Comparison of ENCODE assay signal across 8 mouse cellular contexts in genomic region chr15:102202971-102203834, GRCm38 (mm10). TPM values are rescaled to one million over a fixed set of nuclear protein-coding genes. Genes with fewer than 3 reads are reported as not detected.
DNase-seq lines count a peak whose midpoint lies in the region; ATAC-seq lines count a peak whose summit lies in the region.

Gene Zfp740 (plus strand): TSS chr15:102203249.

- H3K9me3 ChIP-seq in hindbrain, embryonic 15.5 days, result no peaks in the 10 kb centered on the region

- H3K4me2 ChIP-seq in hindbrain, embryonic 15.5 days, result peak within 1 kb of the TSS; percentile 67

- DNase-seq in R1 (ENCODE audit: low read depth, low spot score), result peak; percentile 94
- DNase-seq in cerebellum, postnatal 25 days, result peak; percentile 95 to 98
- DNase-seq in frontal cortex, postnatal 36 days (ENCODE audit: low spot score in 2 of 2), result peak; percentile 91 to 93
- DNase-seq in left cerebral cortex, adult 11 months (ENCODE audit: low spot score), result peak; percentile 94
- peak; percentile 97 to 99 for DNase-seq in lung, postnatal 4 days
- DNase-seq in retina, postnatal 7 days (ENCODE audit: low read depth, low spot score), result peak; percentile 92
- DNase-seq in urinary bladder, adult 2 months (ENCODE audit: low spot score), result peak; percentile 86

- peak within 1 kb of the TSS; percentile 70 for H3K4me3 ChIP-seq in hindbrain, embryonic 15.5 days

- peak within 1 kb of the TSS; percentile 85 for H3K9ac ChIP-seq in hindbrain, embryonic 15.5 days

- WGBS in hindbrain, embryonic 15.5 days, result under 1% methylated on average over 55 of the region's 68 CpGs

- 0 out of 2 replicates have a peak, but pooled peaks cover 4% of the 10 kb centered on the region for H3K36me3 ChIP-seq in hindbrain, embryonic 15.5 days

- no peaks in the 10 kb centered on the region for H3K27me3 ChIP-seq in hindbrain, embryonic 15.5 days

- peak; percentile 97 for ATAC-seq in hindbrain, embryonic 15.5 days (ENCODE audit: low FRiP score, low read depth)

- peaks cover 49% of the 10 kb centered on the region for H3K4me1 ChIP-seq in hindbrain, embryonic 15.5 days (replicated peaks)

- peak within 1 kb of the TSS; percentile 98 for H3K27ac ChIP-seq in hindbrain, embryonic 15.5 days (replicated peaks)

RNA-seq across cellular contexts. Expression of gene Zfp740, which starts in this region (rescaled TPM):
- polyA plus RNA-seq in hindbrain, embryonic 15.5 days (2015; fragmentation: Nextera tagmentation; extraction: Ambion mirVana), result 52.7 and 54.6 TPM in 2 replicates
- 62.9 and 67.8 TPM in 2 replicates for polyA plus RNA-seq in urinary bladder, adult 2 months (2012; rRNA removed)

Comparison
In these comparisons a context has a peak if more than half of its experiments do, and no peak if none do; other contexts are left out.
1. Peak in every context shown above with its lines: DNase-seq, ATAC-seq, H3K4me3 ChIP-seq and H3K27ac ChIP-seq.